18 mouse cellular contexts compared by ENCODE assay signal in the genomic region with DNA sequence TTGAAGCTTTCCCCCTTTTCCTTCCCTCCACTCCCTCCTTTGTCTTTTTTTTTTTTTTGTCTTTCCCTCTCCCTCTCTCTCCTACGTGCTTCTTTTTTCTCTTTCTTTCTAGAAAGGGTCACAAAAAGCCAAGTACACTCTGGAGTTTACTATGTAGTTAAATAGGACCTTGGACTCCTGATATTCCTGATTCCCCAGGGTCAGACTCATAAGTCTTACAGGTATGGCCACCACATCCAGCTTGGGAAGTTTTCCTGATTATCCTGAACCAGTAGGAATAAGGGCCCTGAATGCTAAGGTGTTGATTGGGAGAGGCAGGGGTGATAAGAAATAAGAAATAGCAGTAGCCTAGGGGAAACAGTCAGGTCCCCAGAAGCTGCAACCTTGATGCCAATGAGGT. TPM values are rescaled to one million over a fixed set of nuclear protein-coding genes. Genes with fewer than 3 reads are reported as not detected.
DNase-seq lines count a peak whose midpoint lies in the region; ATAC-seq and TF ChIP-seq lines count a peak whose summit lies in the region.
"Had no signal": no experiment of that assay in that cellular context is flagged by ENCODE, and none has a peak within 500 bp of the region (broad histone marks: within the 10 kb centered on the region; RNA-seq: fewer than 3 reads in every experiment).

No protein-coding gene starts in this region.

- no peak for DNase-seq in Muller cell, postnatal 12 days (ENCODE audit: inconsistent ontology term)
- DNase-seq in embryo, embryonic 11 days, result no peak
- no peak for DNase-seq in left cerebral cortex, adult 11 months (ENCODE audit: low spot score)
- DNase-seq: adrenal gland, postnatal 14 days; adrenal gland, postnatal 25 days; B cell, adult 2 months; cerebellum, adult 11 months; cerebellum, adult 11-12 months; cerebellum, adult 18-20 months; cerebellum, adult 2 months had no signal

- no peak overlapping the region for H3K4me3 ChIP-seq in intestine, embryonic 15.5 days (replicated peaks)
- H3K4me3 ChIP-seq in intestine, embryonic 16.5 days (ENCODE audit: low read length), result no peak overlapping the region
- H3K4me3 ChIP-seq in intestine, postnatal 0 days (ENCODE audit: low read depth, low read length), result no peak overlapping the region

- H3K9ac ChIP-seq in intestine, embryonic 15.5 days, result no peak overlapping the region
- no peak overlapping the region for H3K9ac ChIP-seq in intestine, embryonic 16.5 days (ENCODE audit: low read depth, low read length)
- H3K9ac ChIP-seq in intestine, postnatal 0 days (ENCODE audit: low read depth, low read length), result no peak overlapping the region

- peak; percentile 64; the same call in 1 of the 2 replicates for ATAC-seq in intestine, embryonic 15.5 days
- peak; percentile 42; the same call in 1 of the 2 replicates for ATAC-seq in intestine, embryonic 16.5 days
- peak; percentile 75 for ATAC-seq in intestine, postnatal 0 days
- ATAC-seq: activated CD4-positive, CD25-positive, alpha-beta regulatory T cell, adult 4 months; CD4-positive, CD25-positive, alpha-beta regulatory T cell, adult 4 months; Patski had no signal

- H3K36me3 ChIP-seq in intestine, embryonic 15.5 days, result no peaks in the 10 kb centered on the region
- H3K36me3 ChIP-seq in intestine, embryonic 16.5 days (ENCODE audit: control insufficient read depth, insufficient read depth, low read length), result no peaks in the 10 kb centered on the region
- no peaks in the 10 kb centered on the region for H3K36me3 ChIP-seq in intestine, postnatal 0 days (ENCODE audit: control insufficient read depth, insufficient read depth)
- H3K36me3 ChIP-seq: G1E had no signal

- no peak for TF ChIP-seq CTCF in intestine, postnatal 0 days (IDR thresholded peaks at IDR 0.05; ENCODE audit: low read depth)

- H3K9me3 ChIP-seq in intestine, embryonic 15.5 days, result no peaks in the 10 kb centered on the region
- no peaks in the 10 kb centered on the region for H3K9me3 ChIP-seq in intestine, embryonic 16.5 days (ENCODE audit: control insufficient read depth, low read length)
- H3K9me3 ChIP-seq in intestine, postnatal 0 days (ENCODE audit: control insufficient read depth), result no peaks in the 10 kb centered on the region

- H3K4me1 ChIP-seq in intestine, embryonic 15.5 days (replicated peaks), result no peaks in the 10 kb centered on the region
- no peaks in the 10 kb centered on the region for H3K4me1 ChIP-seq in intestine, embryonic 16.5 days (ENCODE audit: control insufficient read depth, insufficient read depth, low read length)
- H3K4me1 ChIP-seq in intestine, postnatal 0 days (replicated peaks; ENCODE audit: control insufficient read depth, insufficient read depth, low read length), result no peaks in the 10 kb centered on the region

- no peak overlapping the region for H3K27ac ChIP-seq in intestine, embryonic 15.5 days
- H3K27ac ChIP-seq in intestine, embryonic 16.5 days (ENCODE audit: low read length), result no peak overlapping the region
- H3K27ac ChIP-seq in intestine, postnatal 0 days (ENCODE audit: low read depth, low read length), result peak overlapping the region; percentile 1; the same call in 1 of the 2 replicates

- no peak overlapping the region for H3K4me2 ChIP-seq in intestine, embryonic 15.5 days (replicated peaks)
- no peak overlapping the region for H3K4me2 ChIP-seq in intestine, embryonic 16.5 days (ENCODE audit: low read depth, low read length)
- no peak overlapping the region for H3K4me2 ChIP-seq in intestine, postnatal 0 days (replicated peaks; ENCODE audit: low read depth)

- H3K27me3 ChIP-seq in intestine, embryonic 15.5 days (replicated peaks), result no peaks in the 10 kb centered on the region
- no peaks in the 10 kb centered on the region for H3K27me3 ChIP-seq in intestine, embryonic 16.5 days (replicated peaks; ENCODE audit: control insufficient read depth, insufficient read depth, low read length)
- no peaks in the 10 kb centered on the region for H3K27me3 ChIP-seq in intestine, postnatal 0 days (replicated peaks; ENCODE audit: control insufficient read depth, insufficient read depth, low read length)
- H3K27me3 ChIP-seq: CH12.LX, Patski had no signal

- WGBS in intestine, embryonic 15.5 days, result 69% methylated on average over 1 of the region's 1 CpGs
- 61% methylated on average over 1 of the region's 1 CpGs for WGBS in intestine, embryonic 16.5 days
- WGBS in intestine, postnatal 0 days, result 28% methylated on average over 1 of the region's 1 CpGs

RNA-seq across cellular contexts. Expression of gene Plcxd2, which starts 9.3 kb away (rescaled TPM):
- 2.5 and 2.7 TPM in 2 replicates for polyA plus RNA-seq in intestine, embryonic 15.5 days (2015; fragmentation: Nextera tagmentation; extraction: Ambion mirVana)
- 2.1 and 2.7 TPM in 2 replicates for polyA plus RNA-seq in intestine, embryonic 16.5 days (2015; fragmentation: Nextera tagmentation; extraction: Ambion mirVana)
- 2.3 and 2.4 TPM in 2 replicates for polyA plus RNA-seq in intestine, postnatal 0 days (2015; fragmentation: Nextera tagmentation; extraction: Ambion mirVana)
- polyA plus RNA-seq: G1E had no signal
